Mouse (Mus musculus) large intestine, adult 2 months (tissue): ENCODE results near the gene Serhl. TPM values are rescaled to one million over a fixed set of nuclear protein-coding genes. Genes with fewer than 3 reads are reported as not detected.

Experiments
- DNase-seq: peaks from one replicate; pipeline ENCODE4 v3.0.0-alpha.2; 2012; ENCODE audit warnings: low read depth, low spot score
- WGBS: fragments of 180-500 bp; shearing (Covaris S2); methylation state at CpG from one replicate; pipeline ENCODE4 v1.1.7; 2018; 5-methylcytosine and 5-hydroxymethylcytosine counted together
- polyA plus RNA-seq: library from polyadenylated mRNA; depleted of rRNA; stranded (reverse); fragments of >200 nt; gene quantifications from 2 replicates; pipeline ENCODE4 v1.2.3, GENCODE M21; 2012

The Serhl gene
- polyA plus RNA-seq, 1 experiment: 118 TPM

- WGBS: 17% methylated on average over 27 of the region's 27 CpGs
These were observed 13.4 kb upstream of the Serhl start for GRCm38 (mm10) chr15:83075607-83076525.

DNA sequence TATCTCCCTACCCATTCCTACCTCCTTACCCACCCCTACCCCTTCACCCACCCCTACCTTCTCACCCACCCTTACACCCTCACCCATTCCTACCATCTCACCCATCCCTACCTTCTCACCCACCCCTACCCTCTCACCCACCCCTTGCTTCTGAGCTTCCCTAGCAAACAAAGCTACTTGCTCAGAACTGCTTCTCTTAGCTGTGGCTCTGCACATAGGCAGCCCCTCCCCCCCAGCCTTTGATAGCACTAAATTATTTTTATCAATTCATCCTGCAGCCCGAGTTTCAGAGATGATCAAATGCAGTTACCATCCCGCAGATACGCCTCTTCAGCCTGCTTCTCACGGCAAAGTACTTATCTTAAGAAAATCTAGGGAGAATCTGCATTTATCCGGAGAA lies 5.8 kb upstream of the Serhl start:
- no peak for DNase-seq
- WGBS: 79% methylated on average over 5 of the region's 5 CpGs

More at GRCm38 (mm10) chr15:83075607-83076525, 13.4 kb upstream of the Serhl start:
- no peak for DNase-seq

DNA sequence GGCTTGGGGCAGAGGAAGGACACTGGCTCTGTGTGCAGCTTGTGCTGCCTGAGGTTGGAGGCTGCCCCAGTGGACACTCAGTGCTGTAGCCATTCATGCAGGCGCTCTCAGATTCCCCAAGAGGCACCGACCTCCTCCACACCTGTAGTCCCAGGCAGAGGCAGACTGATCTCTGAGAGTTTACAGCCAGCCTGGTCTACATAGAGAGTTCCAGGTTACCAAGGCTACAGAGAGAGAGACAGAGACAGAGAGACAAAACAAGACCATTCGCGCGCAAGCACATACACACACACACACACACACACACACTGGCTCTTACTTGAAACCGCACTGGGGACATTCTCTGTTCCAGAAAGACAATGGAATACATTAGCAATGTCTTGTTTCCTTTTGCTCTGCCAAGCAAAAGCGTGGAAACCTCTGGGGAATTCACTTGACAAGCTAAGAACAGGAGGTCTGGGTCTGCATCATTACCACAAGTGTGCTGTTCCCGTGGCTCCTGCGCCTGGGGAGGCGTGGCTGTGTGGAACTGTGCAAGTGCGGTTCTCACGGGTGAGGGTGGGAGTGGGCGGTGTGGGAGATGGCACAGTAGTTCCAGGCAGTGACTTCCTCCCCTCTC lies 5.2 kb upstream of the Serhl start:
- WGBS: 63% methylated on average over 13 of the region's 13 CpGs
- DNase-seq: no peak

GRCm38 (mm10) chr15:83085901-83086300 lies 3.4 kb upstream of the Serhl start:
- WGBS: 31% methylated on average over 7 of the region's 7 CpGs
- no peak for DNase-seq

GRCm38 (mm10) chr15:83086636-83087328 lies 2.5 kb upstream of the Serhl start:
- WGBS: 88% methylated on average over 13 of the region's 13 CpGs
- no peak for DNase-seq

DNA sequence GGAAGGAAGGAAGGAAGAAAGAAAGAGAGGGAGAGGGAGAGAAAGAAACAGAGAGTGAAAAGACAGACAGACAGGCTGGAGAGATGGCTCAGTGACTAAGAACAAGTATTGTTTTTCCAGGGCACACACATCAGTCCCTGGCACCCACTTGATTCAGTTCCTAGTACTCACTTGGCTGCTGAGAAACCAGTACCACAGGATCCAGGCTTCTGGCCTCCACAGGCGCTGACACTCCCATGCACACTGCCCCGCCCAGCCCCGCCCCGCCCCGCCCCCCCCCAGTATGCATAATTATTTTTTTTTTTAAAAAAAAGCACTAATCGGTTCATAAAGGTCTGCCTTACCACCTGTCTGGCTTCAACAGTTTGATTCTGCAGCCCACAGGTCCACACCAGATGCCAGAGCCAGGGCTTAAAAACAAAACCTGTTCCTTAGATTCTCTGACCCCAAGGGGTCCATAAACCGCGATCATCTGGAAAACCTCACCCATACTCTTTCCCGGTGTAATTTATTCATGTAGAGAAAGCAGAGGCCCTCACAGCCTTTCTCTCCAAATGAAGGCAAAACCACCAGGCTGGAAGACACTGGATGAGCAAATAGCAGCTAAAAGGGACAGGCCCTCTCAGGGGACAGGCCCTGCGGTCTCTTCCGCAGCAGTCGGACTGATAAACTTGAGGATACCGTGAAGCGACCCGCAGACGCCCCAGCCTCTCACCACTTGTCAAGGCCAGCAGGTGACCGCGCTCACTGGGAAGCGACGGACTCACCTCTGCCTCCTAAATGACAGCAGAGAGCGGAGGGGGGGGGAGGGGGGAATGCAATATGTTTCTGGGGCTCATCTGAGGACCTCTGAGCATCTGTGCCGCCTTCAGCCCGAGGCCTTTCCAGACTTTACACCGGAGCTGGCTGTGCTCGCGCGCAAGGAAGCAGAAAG lies 544 bp upstream of the Serhl start:
- no peak for DNase-seq
- 40% methylated on average over 27 of the region's 27 CpGs for WGBS

GRCm38 (mm10) chr15:83090874-83091273 lies 1.6 kb downstream of the Serhl start:
- DNase-seq: peak; percentile 80
- 14% methylated on average over 3 of the region's 3 CpGs for WGBS

GRCm38 (mm10) chr15:83093687-83094086 lies 4.4 kb downstream of the Serhl start:
- no peak for DNase-seq
- WGBS: 76% methylated on average over 2 of the region's 2 CpGs

- 44% methylated on average over 2 of the region's 2 CpGs for WGBS
- DNase-seq: no peak
These were observed 6.6 kb downstream of the Serhl start for GRCm38 (mm10) chr15:83095950-83096349.

- peak; percentile 86 for DNase-seq
- 4% methylated on average over 31 of the region's 31 CpGs for WGBS
These were observed 10.4 kb downstream of the Serhl start for GRCm38 (mm10) chr15:83099533-83100331.

DNA sequence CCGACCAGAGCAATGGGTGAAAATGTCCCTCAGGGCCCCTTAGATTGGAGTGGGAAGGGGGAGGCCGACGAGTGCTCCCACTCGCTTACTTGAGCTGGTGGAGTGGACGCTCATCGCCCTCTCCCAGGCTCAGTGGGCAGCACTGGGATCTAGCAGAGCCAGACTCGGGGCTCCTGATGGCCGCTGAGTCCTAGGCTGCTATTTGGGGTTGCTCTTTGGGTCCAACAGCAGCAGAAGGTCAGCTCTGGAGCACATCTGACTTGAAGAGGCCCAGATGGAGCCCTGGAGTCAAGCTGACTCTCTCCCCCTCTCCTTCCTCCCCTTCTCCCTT lies 11.0 kb downstream of the Serhl start:
- WGBS: under 1% methylated on average over 8 of the region's 8 CpGs
- no peak for DNase-seq

GRCm38 (mm10) chr15:83103111-83103510 lies 13.8 kb downstream of the Serhl start:
- WGBS: 65% methylated on average over 1 of the region's 1 CpGs
- no peak for DNase-seq

DNA sequence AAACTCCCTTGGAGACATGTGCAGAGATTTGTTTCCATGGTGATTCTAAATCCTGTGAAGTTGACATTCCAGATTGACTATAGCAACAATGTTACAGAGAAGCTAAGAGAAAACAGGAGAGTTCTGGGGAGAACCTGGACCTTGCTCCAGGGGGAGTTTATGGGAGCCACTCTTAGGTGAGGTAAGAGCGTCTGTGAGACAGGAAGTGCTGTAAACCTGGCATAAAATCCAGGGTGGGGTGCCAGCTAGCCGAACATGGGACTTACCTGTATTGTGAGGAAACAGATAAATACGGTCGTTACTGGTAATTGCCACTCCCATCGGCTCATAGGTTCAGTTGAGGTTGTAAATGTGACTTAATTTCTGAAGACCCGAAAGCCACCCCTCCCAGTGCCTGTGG lies 17.1 kb downstream of the Serhl start:
- WGBS: 24% methylated on average over 6 of the region's 6 CpGs
- DNase-seq: no peak

DNA sequence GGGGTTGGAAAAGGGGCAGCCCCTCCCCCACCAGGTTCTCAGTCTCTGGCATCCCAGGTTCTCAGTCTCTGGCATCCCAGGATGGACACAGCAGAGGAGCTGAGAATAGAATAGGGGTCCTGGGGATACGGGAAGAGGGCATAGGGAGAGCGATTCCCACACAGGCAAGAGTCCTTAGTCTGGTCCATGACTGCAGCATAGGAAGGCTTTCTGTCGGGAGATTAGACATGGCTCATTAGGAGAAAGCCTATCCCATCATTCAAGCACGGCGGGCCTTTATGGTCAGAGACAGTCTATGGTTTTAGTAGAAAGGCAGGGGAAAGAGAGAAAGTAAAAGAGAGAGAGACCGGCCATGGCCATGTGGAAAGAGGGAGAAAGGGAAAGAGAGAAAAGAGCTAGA lies 18.5 kb downstream of the Serhl start:
- no peak for DNase-seq
- WGBS: 95% methylated on average over 6 of the region's 6 CpGs

DNA sequence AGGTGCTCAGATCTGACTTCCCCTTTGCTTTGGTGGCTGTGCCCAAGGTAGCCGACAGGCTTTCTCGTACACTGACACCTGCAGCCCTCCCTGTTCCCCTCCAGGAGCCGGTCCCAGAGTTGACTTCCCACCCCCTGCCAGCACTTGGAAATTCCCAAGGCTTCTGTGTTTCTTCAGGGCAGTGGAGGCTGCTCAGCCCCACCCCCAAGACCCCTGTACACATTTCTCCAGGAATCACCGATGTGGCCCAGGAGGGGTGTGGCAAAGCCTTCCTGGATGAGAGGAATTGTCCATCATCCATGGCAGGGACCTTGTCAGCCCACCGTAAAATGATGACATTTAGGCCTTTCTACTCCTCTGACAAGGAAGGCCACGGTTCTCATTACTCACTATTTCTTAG lies 22.0 kb downstream of the Serhl start:
- WGBS: 64% methylated on average over 6 of the region's 6 CpGs
- no peak for DNase-seq

DNA sequence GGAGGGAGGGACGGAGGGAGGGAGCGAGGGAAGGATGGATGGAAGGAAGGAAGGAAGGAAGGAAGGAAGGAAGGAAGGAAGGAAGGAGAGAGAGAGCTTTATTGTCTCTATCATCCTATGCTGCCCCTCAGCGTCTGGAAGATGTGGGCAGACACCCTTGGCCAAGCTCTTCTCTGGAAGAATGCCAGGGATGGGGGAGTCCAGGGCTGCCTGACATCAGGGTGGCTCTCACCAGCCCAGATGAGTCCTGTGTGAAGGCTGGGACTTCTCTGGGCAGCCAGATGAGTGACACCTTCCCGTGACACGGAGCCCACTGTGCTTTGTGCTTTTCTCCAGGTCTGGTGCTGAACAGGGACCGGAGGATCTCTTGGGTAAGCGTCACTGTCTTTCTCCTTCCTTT lies 22.6 kb downstream of the Serhl start:
- DNase-seq: no peak
- 89% methylated on average over 7 of the region's 7 CpGs for WGBS

- 17% methylated on average over 11 of the region's 11 CpGs for WGBS
- no peak for DNase-seq
These were observed 23.6 kb downstream of the Serhl start for GRCm38 (mm10) chr15:83112898-83113297.

DNA sequence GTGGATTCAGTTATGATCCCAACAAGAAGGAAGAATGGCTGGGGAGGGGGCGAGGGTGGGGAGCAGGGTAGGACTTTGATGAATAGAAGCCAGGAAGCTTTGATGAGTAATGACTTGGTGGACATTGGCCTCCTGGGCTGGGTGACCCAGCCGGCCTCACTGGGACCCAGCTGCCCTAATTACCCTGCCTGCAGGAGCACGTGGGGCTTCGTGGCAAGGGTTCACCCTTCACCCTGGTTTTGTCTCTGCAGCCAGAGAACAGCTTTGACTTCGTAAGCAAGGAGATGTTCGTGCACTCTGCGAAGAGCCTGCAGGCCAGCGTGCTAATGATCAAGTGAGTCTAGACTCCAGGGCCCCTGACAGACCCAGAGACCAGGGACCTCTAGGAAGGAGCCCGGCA lies 24.8 kb downstream of the Serhl start:
- no peak for DNase-seq
- 85% methylated on average over 9 of the region's 9 CpGs for WGBS

GRCm38 (mm10) chr15:83115071-83115470 lies 25.8 kb downstream of the Serhl start:
- DNase-seq: no peak
- WGBS: 81% methylated on average over 6 of the region's 6 CpGs
